Mouse (Mus musculus): Measurements from ENCODE around the gene Lbhd2. TPM values are rescaled to one million over a fixed set of nuclear protein-coding genes. Genes with fewer than 3 reads are reported as not detected.

Lbhd2 gene
- total RNA-seq, 1 experiment = 0.36 TPM

DNA sequence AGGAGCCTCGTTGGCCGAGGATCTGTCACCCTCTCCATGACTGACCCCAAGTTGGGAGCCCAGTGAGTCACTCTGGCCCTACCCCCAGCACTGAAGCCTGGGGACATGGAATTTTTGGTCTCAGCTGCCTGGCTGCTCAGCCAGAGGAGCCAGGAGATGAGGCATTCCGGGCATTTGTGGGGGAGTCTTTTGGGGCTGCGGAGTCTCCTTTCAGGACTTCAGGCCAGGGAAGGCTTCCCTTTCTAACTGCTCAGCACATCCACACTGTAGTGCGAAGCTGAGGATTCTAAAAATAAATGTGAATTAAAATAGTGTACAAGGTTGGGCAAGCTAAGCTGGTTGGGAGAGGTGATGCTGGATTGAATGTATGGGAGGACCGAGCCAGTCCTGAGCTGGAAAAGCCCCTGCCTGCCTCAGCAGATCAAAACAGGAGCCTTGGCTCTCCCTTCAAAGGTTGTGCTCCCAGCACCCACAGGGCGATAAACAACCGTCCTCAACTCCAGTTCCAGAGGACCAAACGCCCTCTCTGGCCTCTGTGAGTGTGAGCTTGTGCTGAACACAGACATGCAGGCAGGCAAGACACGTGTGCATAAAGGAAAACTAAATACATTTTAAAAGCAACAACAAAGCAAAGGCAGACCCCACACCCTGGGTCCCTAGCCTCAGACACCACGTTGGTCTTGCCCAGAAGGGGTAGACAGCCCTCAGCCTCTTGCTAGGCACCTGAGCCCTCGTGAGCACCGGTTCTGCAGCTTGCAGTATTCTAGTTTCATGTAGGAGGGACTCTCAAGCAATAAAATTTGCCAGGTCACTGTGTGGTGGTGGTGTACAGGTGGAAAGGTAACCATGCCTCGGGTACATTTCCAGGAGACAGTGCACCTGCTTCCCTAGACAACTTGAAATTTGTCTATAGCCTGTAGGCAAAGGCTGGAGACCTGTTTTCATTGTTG lies 24.5 kb downstream of the Lbhd2 start:
- H3K4me3 ChIP-seq (ENCODE audit: insufficient read depth in 1 of 2, low read depth in 1 of 2, low read length in 2 of 2, poor library complexity in 1 of 2, severe bottlenecking in 1 of 2) = no peak overlapping the region; a peak in 1 of 4 replicates

DNA sequence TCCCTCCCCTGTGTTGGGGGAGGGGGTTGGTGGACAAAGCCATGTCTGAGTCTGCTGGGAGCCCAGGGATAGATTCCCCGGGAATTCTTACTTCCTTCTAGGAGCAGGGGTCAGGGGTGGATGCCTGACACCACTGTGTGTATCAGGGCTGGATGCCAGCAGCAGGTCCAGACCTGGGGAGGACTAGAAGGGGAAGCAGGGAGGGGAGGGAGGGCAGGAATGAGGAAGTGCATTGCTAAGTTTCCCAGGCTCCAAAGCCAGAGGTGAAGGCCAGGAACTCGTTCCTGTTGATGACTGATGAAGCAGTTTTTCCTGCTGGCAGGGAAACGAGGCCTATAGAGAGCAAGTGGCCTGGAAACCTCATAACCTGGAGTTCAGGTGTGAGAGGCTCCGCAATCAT lies 25.5 kb downstream of the Lbhd2 start:
- Histone ChIP-seq H3K27ac (ENCODE audit: insufficient read depth, low read depth, low read length, poor library complexity, severe bottlenecking) (no peak overlapping the region), H3K4me3 (ENCODE audit: insufficient read depth in 1 of 2, low read depth in 1 of 2, low read length in 2 of 2, poor library complexity in 1 of 2, severe bottlenecking in 1 of 2) (no peak overlapping the region), H3K36me3 (ENCODE audit: control insufficient read depth, insufficient read depth, low read length, poor library complexity, severe bottlenecking) (no peaks in the 10 kb centered on the region), H3K9me3 (ENCODE audit: control insufficient read depth, insufficient read depth, low read depth, low read length) (no peaks in the 10 kb centered on the region), H3K4me1 (ENCODE audit: control insufficient read depth in 2 of 2, insufficient read depth in 2 of 2, low read length in 2 of 2, poor library complexity in 1 of 2) (peaks cover 0 to 28% of the 10 kb centered on the region in 2 experiments; a peak in 2 of 4 replicates), H3K9ac (ENCODE audit: insufficient read depth, low read depth, low read length, poor library complexity, severe bottlenecking) (no peak overlapping the region)
- TF ChIP-seq ZNF384 (IDR thresholded peaks at IDR 0.05; ENCODE audit: low read depth, low read length) (no peak), CHD2 (IDR thresholded peaks at IDR 0.05; ENCODE audit: low read depth, low read length) (no peak), MAFK (IDR thresholded peaks at IDR 0.05; ENCODE audit: insufficient read depth, low read depth, low read length) (no peak), HCFC1 (IDR thresholded peaks at IDR 0.05; ENCODE audit: borderline replicate concordance, insufficient read depth, low read length) (no peak), ZC3H11A (IDR thresholded peaks at IDR 0.05; ENCODE audit: borderline replicate concordance, low read depth, low read length) (no peak)
- in situ Hi-C loops (cut with MboI; ENCODE audit: low sequenced_read_pairs in 2 of 2, unreplicated experiment in 2 of 2) = no loop called here
- DNase-seq (ENCODE audit: low read depth, low spot score) = no peak

More for the DNA sequence above, 24.5 kb downstream of the Lbhd2 start:
- Histone ChIP-seq H3K27ac (ENCODE audit: insufficient read depth, low read depth, low read length, poor library complexity, severe bottlenecking) (no peak overlapping the region), H3K9me3 (ENCODE audit: control insufficient read depth, insufficient read depth, low read depth, low read length) (no peaks in the 10 kb centered on the region), H3K9ac (ENCODE audit: insufficient read depth, low read depth, low read length, poor library complexity, severe bottlenecking) (no peak overlapping the region), H3K36me3 (ENCODE audit: control insufficient read depth, insufficient read depth, low read length, poor library complexity, severe bottlenecking) (no peaks in the 10 kb centered on the region), H3K4me1 (ENCODE audit: control insufficient read depth in 2 of 2, insufficient read depth in 2 of 2, low read length in 2 of 2, poor library complexity in 1 of 2) (peaks cover 0 to 28% of the 10 kb centered on the region in 2 experiments; a peak in 2 of 4 replicates)
- in situ Hi-C loops (cut with MboI; ENCODE audit: low sequenced_read_pairs in 2 of 2, unreplicated experiment in 2 of 2) = no loop called here
- DNase-seq (ENCODE audit: low read depth, low spot score) = no peak
- TF ChIP-seq MAFK (IDR thresholded peaks at IDR 0.05; ENCODE audit: insufficient read depth, low read depth, low read length) (no peak), CHD2 (IDR thresholded peaks at IDR 0.05; ENCODE audit: low read depth, low read length) (no peak), ZNF384 (IDR thresholded peaks at IDR 0.05; ENCODE audit: low read depth, low read length) (no peak), HCFC1 (IDR thresholded peaks at IDR 0.05; ENCODE audit: borderline replicate concordance, insufficient read depth, low read length) (no peak), ZC3H11A (IDR thresholded peaks at IDR 0.05; ENCODE audit: borderline replicate concordance, low read depth, low read length) (no peak)

DNA sequence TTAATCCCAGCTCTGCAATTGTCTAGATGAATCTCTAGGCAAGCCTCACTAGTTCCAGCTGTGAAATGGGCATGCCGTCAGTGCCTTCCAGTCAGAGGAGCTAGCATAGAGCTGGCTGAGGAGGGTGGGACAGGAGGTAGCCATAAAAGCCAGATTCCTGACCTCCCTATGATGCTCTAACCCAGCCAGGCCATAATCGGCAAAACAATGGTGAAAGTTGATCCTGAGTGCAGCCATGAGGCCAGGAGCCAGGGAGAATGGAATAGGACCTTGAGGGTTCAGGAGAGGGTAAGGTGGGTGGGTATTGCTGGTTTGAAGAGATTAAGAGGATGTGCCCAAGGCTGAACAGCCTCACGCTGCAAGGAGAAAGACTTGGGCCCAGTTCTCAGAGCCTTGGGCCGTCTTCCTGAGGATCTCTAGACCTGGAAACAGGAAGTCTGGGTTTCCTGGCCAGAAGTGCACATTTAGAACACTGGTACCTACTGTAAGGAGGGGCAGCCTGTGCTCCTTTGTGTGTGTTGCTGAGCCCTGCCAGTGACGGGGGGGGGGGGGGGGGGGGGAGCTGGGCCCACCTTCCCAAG lies 26.2 kb downstream of the Lbhd2 start:
- TF ChIP-seq ZC3H11A (IDR thresholded peaks at IDR 0.05; ENCODE audit: borderline replicate concordance, low read depth, low read length) (no peak), HCFC1 (IDR thresholded peaks at IDR 0.05; ENCODE audit: borderline replicate concordance, insufficient read depth, low read length) (no peak), CHD2 (IDR thresholded peaks at IDR 0.05; ENCODE audit: low read depth, low read length) (no peak), MAFK (IDR thresholded peaks at IDR 0.05; ENCODE audit: insufficient read depth, low read depth, low read length) (no peak), ZNF384 (IDR thresholded peaks at IDR 0.05; ENCODE audit: low read depth, low read length) (no peak)
- in situ Hi-C loops (cut with MboI; ENCODE audit: low sequenced_read_pairs in 2 of 2, unreplicated experiment in 2 of 2) = no loop called here
- Histone ChIP-seq H3K27ac (ENCODE audit: insufficient read depth, low read depth, low read length, poor library complexity, severe bottlenecking) (no peak overlapping the region), H3K9me3 (ENCODE audit: control insufficient read depth, insufficient read depth, low read depth, low read length) (no peaks in the 10 kb centered on the region), H3K4me1 (ENCODE audit: control insufficient read depth in 2 of 2, insufficient read depth in 2 of 2, low read length in 2 of 2, poor library complexity in 1 of 2) (peaks cover 0 to 28% of the 10 kb centered on the region in 2 experiments; a peak in 2 of 4 replicates), H3K4me3 (ENCODE audit: insufficient read depth in 1 of 2, low read depth in 1 of 2, low read length in 2 of 2, poor library complexity in 1 of 2, severe bottlenecking in 1 of 2) (no peak overlapping the region), H3K36me3 (ENCODE audit: control insufficient read depth, insufficient read depth, low read length, poor library complexity, severe bottlenecking) (no peaks in the 10 kb centered on the region), H3K9ac (ENCODE audit: insufficient read depth, low read depth, low read length, poor library complexity, severe bottlenecking) (no peak overlapping the region)
- DNase-seq (ENCODE audit: low read depth, low spot score) = no peak

DNA sequence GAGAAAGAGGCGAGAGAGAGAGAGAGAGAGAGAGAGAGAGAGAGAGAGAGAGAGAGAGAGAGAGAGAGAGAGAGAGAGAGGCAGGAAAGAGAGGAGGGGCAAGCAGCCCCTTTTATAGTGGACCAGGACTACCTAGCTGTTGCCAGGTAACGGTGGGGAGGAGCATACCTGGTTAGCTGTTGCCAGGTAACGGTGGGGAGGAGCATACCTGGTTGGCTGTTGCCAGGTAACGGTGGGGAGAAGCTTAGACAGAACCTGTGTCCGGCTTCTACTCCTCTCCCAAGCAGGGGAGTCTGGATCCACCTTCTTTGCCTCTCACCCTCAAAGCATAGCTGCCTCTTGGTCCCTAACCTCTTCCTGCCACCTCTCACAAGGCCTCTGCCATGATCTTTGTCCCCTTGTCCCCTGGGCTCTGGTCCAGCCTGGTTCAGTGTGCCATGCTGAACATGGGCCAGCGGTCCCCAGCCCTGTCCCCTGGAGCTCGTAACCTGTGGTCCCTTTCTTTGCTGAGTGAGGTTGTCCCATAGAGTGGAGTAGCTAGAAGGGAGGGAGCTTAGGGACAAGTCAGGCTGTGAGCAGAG lies 27.6 kb downstream of the Lbhd2 start:
- H3K9ac ChIP-seq (ENCODE audit: insufficient read depth, low read depth, low read length, poor library complexity, severe bottlenecking) = no peak overlapping the region
- H3K4me3 ChIP-seq (ENCODE audit: insufficient read depth in 1 of 2, low read depth in 1 of 2, low read length in 2 of 2, poor library complexity in 1 of 2, severe bottlenecking in 1 of 2) = no peak overlapping the region
- H3K9me3 ChIP-seq (ENCODE audit: control insufficient read depth, insufficient read depth, low read depth, low read length) = no peaks in the 10 kb centered on the region
- in situ Hi-C loops (cut with MboI; ENCODE audit: low sequenced_read_pairs in 2 of 2, unreplicated experiment in 2 of 2) = no loop called here
- no peak overlapping the region for H3K27ac ChIP-seq (ENCODE audit: insufficient read depth, low read depth, low read length, poor library complexity, severe bottlenecking)
- peaks cover 0 to 25% of the 10 kb centered on the region in 2 experiments; a peak in 2 of 4 replicates for H3K4me1 ChIP-seq (ENCODE audit: control insufficient read depth in 2 of 2, insufficient read depth in 2 of 2, low read length in 2 of 2, poor library complexity in 1 of 2)
- no peaks in the 10 kb centered on the region for H3K36me3 ChIP-seq (ENCODE audit: control insufficient read depth, insufficient read depth, low read length, poor library complexity, severe bottlenecking)
- DNase-seq (ENCODE audit: low read depth, low spot score) = no peak
- no peak for TF ChIP-seq ZNF384 (IDR thresholded peaks at IDR 0.05; ENCODE audit: low read depth, low read length)
- TF ChIP-seq HCFC1 (IDR thresholded peaks at IDR 0.05; ENCODE audit: borderline replicate concordance, insufficient read depth, low read length) = no peak
- no peak for TF ChIP-seq ZC3H11A (IDR thresholded peaks at IDR 0.05; ENCODE audit: borderline replicate concordance, low read depth, low read length)
- TF ChIP-seq CHD2 (IDR thresholded peaks at IDR 0.05; ENCODE audit: low read depth, low read length) = no peak
- TF ChIP-seq MAFK (IDR thresholded peaks at IDR 0.05; ENCODE audit: insufficient read depth, low read depth, low read length) = no peak

Data from ES-E14 (cell line).